Mouse (Mus musculus): ENCODE measurements around the gene Il1f10. TPM values are rescaled to one million over a fixed set of nuclear protein-coding genes. Genes with fewer than 3 reads are reported as not detected.

Il1f10 gene
- polyA plus RNA-seq (2017; shearing (Covaris generic)) = not detected

GRCm38 (mm10) chr2:24290896-24291295, at the start of gene Il1f10:
TSS of gene Il1f10 (plus strand) at chr2:24291196.

DNA sequence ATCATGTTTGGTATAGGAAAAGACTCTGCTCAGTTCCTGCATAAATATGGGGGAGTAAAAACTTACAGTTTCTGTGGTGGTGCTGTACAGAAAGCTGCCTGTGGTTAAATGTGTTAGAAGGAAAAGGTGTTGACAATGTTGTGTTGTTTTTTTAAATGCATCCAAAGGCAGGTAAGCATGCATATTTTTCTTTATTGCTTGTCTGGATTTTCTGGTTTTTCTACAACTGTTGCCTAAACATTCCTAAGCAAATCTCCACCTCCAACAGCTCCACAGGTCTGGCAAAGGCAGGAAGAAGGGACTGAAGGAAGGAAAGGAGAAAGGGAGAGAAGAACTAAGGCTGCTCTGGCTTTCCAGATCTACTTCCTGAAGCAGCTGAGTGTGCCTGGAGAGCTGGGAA, 14.3 kb upstream of the Il1f10 start, which contains the start of gene Il1f5:
Gene Il1f5 (plus strand): TSS at position 301 of the 400 bp plus-strand sequence.

DNA sequence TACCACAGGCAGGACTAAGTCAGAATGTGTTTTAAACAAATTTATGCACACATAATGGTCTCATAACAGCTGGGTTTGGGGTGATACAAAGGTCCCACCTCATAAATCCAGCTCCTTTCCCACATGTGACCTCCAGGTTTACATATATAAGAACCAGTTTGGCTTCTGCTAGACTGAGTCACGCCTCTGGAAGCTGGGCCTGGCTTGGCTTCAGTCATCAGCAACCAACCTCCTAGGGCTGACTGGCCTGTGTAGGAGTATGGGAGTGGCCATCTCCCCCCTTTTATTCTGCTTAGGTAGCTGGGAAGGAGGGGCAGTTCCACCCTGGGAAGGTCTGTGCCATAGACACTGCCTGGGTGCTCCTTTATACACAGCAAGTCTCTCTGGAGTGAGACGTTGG, 45.5 kb downstream of the Il1f10 start, which contains the start of gene Il1rn:
Gene Il1rn (plus strand): TSS at position 309 of the 400 bp plus-strand sequence.

Other genes with a start within 250 kb of the Il1f10 start
- under 1 TPM; 0.48 to 0.83 TPM for gene Hnmt, start 241.8 kb upstream of the Il1f10 start, polyA plus RNA-seq (2017; shearing (Covaris generic))
- gene Tbpl2, start 194.6 kb upstream of the Il1f10 start, polyA plus RNA-seq (2017; shearing (Covaris generic)) = not detected
- not detected for gene Il1f8, start 138.0 kb upstream of the Il1f10 start, polyA plus RNA-seq (2017; shearing (Covaris generic))
- gene Il1f9, start 104.7 kb upstream of the Il1f10 start, polyA plus RNA-seq (2017; shearing (Covaris generic)) = not detected
- not detected for gene Il1f6, start 75.8 kb upstream of the Il1f10 start, polyA plus RNA-seq (2017; shearing (Covaris generic))
- gene Il1f5, start 14.2 kb upstream of the Il1f10 start, polyA plus RNA-seq (2017; shearing (Covaris generic)) = under 1 TPM in 1 of 2 experiments, not detected in 1; 0.55 TPM
- 1 to 10 TPM; 1.3 to 1.4 TPM for gene Il1rn, start 45.7 kb downstream of the Il1f10 start, polyA plus RNA-seq (2017; shearing (Covaris generic))
- 100 to 1,000 TPM; 137 to 142 TPM for gene Psd4, start 76.4 kb downstream of the Il1f10 start, polyA plus RNA-seq (2017; shearing (Covaris generic))
- 1 to 10 TPM in 1 of 2 experiments, under 1 TPM in 1; 0.07 to 1.1 TPM for gene Pax8, start 184.4 kb downstream of the Il1f10 start, polyA plus RNA-seq (2017; shearing (Covaris generic))

All from inflammation-experienced regulatory T-cells (primary cell).